Mouse (Mus musculus) CH12.LX (cell line): ENCODE results near the gene Necab3. TPM values are rescaled to one million over a fixed set of nuclear protein-coding genes. Genes with fewer than 3 reads are reported as not detected.

Experiments
- DNase-seq: peaks from one replicate; pipeline ENCODE4 v3.0.0-alpha.2; 2013; ENCODE audit errors: extremely low read depth
- H3K27ac ChIP-seq: 2 replicates; pipeline ENCODE4 v1.5.1; 2012; ENCODE audit warnings: low read depth, mild to moderate bottlenecking, control low read depth, moderate library complexity; ENCODE audit not compliant: insufficient read depth
- H3K27me3 ChIP-seq: replicated peaks from 2 replicates; pipeline ENCODE3; 2012; ENCODE audit warnings: inconsistent platforms
- H3K36me3 ChIP-seq, 2 experiments: replicated peaks in 1 of 2; 2 replicates each; pipeline versions ENCODE3 to v1.6.1; 2012; ENCODE audit warnings: inconsistent platforms in 1 of 2, low read length in 1 of 2, mild to moderate bottlenecking in 1 of 2, mixed read lengths in 1 of 2, moderate library complexity in 1 of 2; ENCODE audit not compliant: control insufficient read depth in 1 of 2, insufficient read depth in 1 of 2
- H3K4me1 ChIP-seq, 2 experiments: 2 replicates each; pipeline ENCODE4 v1.6.1; 2012; ENCODE audit warnings: inconsistent platforms in 1 of 2, moderate library complexity in 1 of 2; ENCODE audit not compliant: insufficient read depth in 2 of 2, control insufficient read depth in 1 of 2
- H3K4me2 ChIP-seq: 2 replicates; pipeline ENCODE4 v1.6.1; 2012; ENCODE audit warnings: low read depth, mild to moderate bottlenecking, control low read depth; ENCODE audit not compliant: poor library complexity, insufficient read depth, severe bottlenecking
- H3K4me3 ChIP-seq, 3 experiments: fragments of 150-350 bp in 1 of 3; sonication (generic) in 1 of 3; replicated peaks in 1 of 3; 2 replicates each; pipeline versions ENCODE3 to v1.5.1; 2011 to 2012; ENCODE audit warnings: low read depth in 2 of 3, low read length in 2 of 3, mild to moderate bottlenecking in 2 of 3, moderate library complexity in 2 of 3, control low read depth in 1 of 3, improper control_type of control experiment in 1 of 3, inconsistent platforms in 1 of 3, mixed read lengths in 1 of 3; ENCODE audit not compliant: poor library complexity in 1 of 3
- H3K79me2 ChIP-seq: replicated peaks from 2 replicates; pipeline ENCODE4 v1.6.1; 2012; ENCODE audit warnings: mild to moderate bottlenecking, moderate library complexity; ENCODE audit not compliant: control insufficient read depth, poor library complexity, insufficient read depth, severe bottlenecking; ENCODE audit errors: extremely low read depth
- H3K9ac ChIP-seq: 2 replicates; pipeline ENCODE4 v1.6.1; 2012; ENCODE audit warnings: low read depth, mild to moderate bottlenecking, control low read depth, moderate library complexity; ENCODE audit not compliant: insufficient read depth
- H3K9me3 ChIP-seq: replicated peaks from 2 replicates; pipeline ENCODE3; 2012; ENCODE audit warnings: low read length, inconsistent platforms, mixed read lengths
- BHLHE40 ChIP-seq: IDR thresholded peaks from 2 replicates; pipeline ENCODE4 v1.6.1; 2011; ENCODE audit warnings: mild to moderate bottlenecking, low read depth, low read length, improper control_type of control experiment
- CTCF ChIP-seq, 2 experiments: IDR thresholded peaks in 1 of 2; conservative IDR thresholded peaks in 1 of 2; 2 replicates each; pipeline ENCODE4 v1.5.1; 2011 to 2012; ENCODE audit warnings: low read depth in 2 of 2, low read length in 2 of 2, improper control_type of control experiment in 1 of 2, inconsistent platforms in 1 of 2, mild to moderate bottlenecking in 1 of 2, moderate library complexity in 1 of 2
- EP300 ChIP-seq: IDR thresholded peaks from 2 replicates; pipeline ENCODE4 v1.6.1; 2011; ENCODE audit warnings: low read length, improper control_type of control experiment
- ETS1 ChIP-seq: conservative IDR thresholded peaks from 2 replicates; pipeline ENCODE4 v1.6.1; 2012; ENCODE audit warnings: low read depth, mild to moderate bottlenecking, inconsistent platforms, low read length, improper control_type of control experiment, moderate library complexity
- HCFC1 ChIP-seq: IDR thresholded peaks from 2 replicates; pipeline ENCODE4 v1.6.1; 2012; ENCODE audit warnings: low read depth, mild to moderate bottlenecking, inconsistent platforms, low read length, improper control_type of control experiment
- JUND ChIP-seq: conservative IDR thresholded peaks from 2 replicates; pipeline ENCODE4 v1.6.1; 2011; ENCODE audit warnings: low read depth, low read length, improper control_type of control experiment
- KAT2A ChIP-seq: IDR thresholded peaks from 2 replicates; pipeline ENCODE4 v1.6.1; 2012; ENCODE audit warnings: low read length, improper control_type of control experiment, inconsistent platforms; ENCODE audit not compliant: insufficient replicate concordance
- MAFK ChIP-seq: IDR thresholded peaks from 2 replicates; pipeline ENCODE4 v1.6.1; 2011; ENCODE audit warnings: low read length, improper control_type of control experiment; ENCODE audit not compliant: insufficient replicate concordance
- MAX ChIP-seq: IDR thresholded peaks from 2 replicates; pipeline ENCODE4 v1.6.1; 2011; ENCODE audit warnings: low read length, improper control_type of control experiment
- MAZ ChIP-seq: IDR thresholded peaks from 2 replicates; pipeline ENCODE4 v1.6.1; 2012; ENCODE audit warnings: low read depth, mild to moderate bottlenecking, inconsistent platforms, low read length, improper control_type of control experiment, moderate library complexity
- MEF2A ChIP-seq: IDR thresholded peaks from 2 replicates; pipeline ENCODE4 v1.6.1; 2014; ENCODE audit warnings: low read depth, mild to moderate bottlenecking, inconsistent platforms, low read length, improper control_type of control experiment, borderline replicate concordance
- MYC ChIP-seq: IDR thresholded peaks from 2 replicates; pipeline ENCODE4 v1.6.1; 2011; ENCODE audit warnings: low read depth, mild to moderate bottlenecking, improper control_type of control experiment, low read length
- PAX5 ChIP-seq: IDR thresholded peaks from 2 replicates; pipeline ENCODE4 v1.6.1; 2012; ENCODE audit warnings: low read length, inconsistent platforms, mixed read lengths
- POLR2AphosphoS2 ChIP-seq: IDR thresholded peaks from 2 replicates; pipeline ENCODE4 v1.6.1; 2011; ENCODE audit warnings: low read depth, low read length, improper control_type of control experiment
- RAD21 ChIP-seq: IDR thresholded peaks from 2 replicates; pipeline ENCODE4 v1.6.1; 2011; ENCODE audit warnings: low read depth, mild to moderate bottlenecking, low read length, improper control_type of control experiment, moderate library complexity
- SMC3 ChIP-seq: IDR thresholded peaks from 2 replicates; pipeline ENCODE4 v1.6.1; 2011; ENCODE audit warnings: low read depth, low read length, improper control_type of control experiment
- TCF12 ChIP-seq: IDR thresholded peaks from 2 replicates; pipeline ENCODE4 v1.6.1; 2014; ENCODE audit warnings: low read depth, mild to moderate bottlenecking, inconsistent platforms, low read length, improper control_type of control experiment
- USF2 ChIP-seq: conservative IDR thresholded peaks from 2 replicates; pipeline ENCODE4 v1.6.1; 2011; ENCODE audit warnings: low read depth, low read length, improper control_type of control experiment
- ZC3H11A ChIP-seq: IDR thresholded peaks from 2 replicates; pipeline ENCODE4 v1.6.1; 2012; ENCODE audit warnings: low read depth, mild to moderate bottlenecking, inconsistent platforms, low read length, improper control_type of control experiment
- ZKSCAN1 ChIP-seq: IDR thresholded peaks from 2 replicates; pipeline ENCODE4 v1.6.1; 2012; ENCODE audit warnings: low read depth, inconsistent platforms, low read length, improper control_type of control experiment, borderline replicate concordance
- dilution Hi-C: fragments of 300-500 bp; cut with MboI; formaldehyde crosslinking; loops from 2 replicates; pipeline ENCODE4 v1.14.3; 2020; ENCODE audit warnings: low sequenced_read_pairs; ENCODE audit not compliant: extremely low pct_unique_long_range_greater_than_20kb, extremely low pct_ligation_motif_present
- in situ Hi-C: fragments of 300-500 bp; cut with MboI; formaldehyde crosslinking; loops from 3 replicates; pipeline ENCODE4 v1.14.3; 2019; ENCODE audit warnings: low sequenced_read_pairs, low pct_ligation_motif_present, low pct_unique_long_range_greater_than_20kb, mixed read lengths
- polyA plus RNA-seq: library from polyadenylated mRNA; unstranded; fragments of >175 nt; gene quantifications from 2 replicates; pipeline ENCODE4 v1.2.1, GENCODE M21; 2012; ENCODE audit warnings: low read depth; ENCODE audit not compliant: insufficient read length
- total RNA-seq, 2 experiments: library from RNA; depleted of rRNA; stranded (reverse); fragments of 300-350 nt in 1 of 2; fragments of >200 nt in 1 of 2; gene quantifications; 2 replicates each; pipeline ENCODE4 v1.2.3; 2012 to 2014

The Necab3 gene
- total and polyA plus RNA-seq, 3 experiments: 0.87 to 2.8 (median 1.6) TPM

DNA sequence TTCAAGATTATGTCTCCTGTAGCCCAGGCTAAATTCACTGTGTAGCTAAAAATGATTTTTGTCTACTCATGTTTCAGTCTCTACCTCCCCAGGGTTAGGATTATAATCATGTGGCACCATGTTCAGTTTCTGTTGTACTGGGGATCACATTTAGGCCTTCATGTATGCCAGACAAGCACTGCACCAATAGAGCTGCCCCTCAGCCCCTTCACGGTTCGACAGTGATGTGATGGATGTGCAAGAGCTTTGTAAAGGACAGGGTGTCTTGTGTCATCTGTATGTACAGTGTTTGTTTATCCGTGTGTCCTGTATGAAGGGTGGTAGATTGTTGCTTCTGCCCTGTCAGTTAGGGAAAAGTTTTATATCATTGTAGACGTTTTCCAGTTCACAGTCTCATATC, 50.2 kb downstream of the Necab3 start:
- no peak overlapping the region for H3K4me3 ChIP-seq
- H3K4me1 ChIP-seq: peaks cover 4 to 10% of the 10 kb centered on the region in 2 experiments
- H3K27ac ChIP-seq: no peak overlapping the region
- dilution Hi-C loops (no loop called here), in situ Hi-C loops (no loop called here)
- H3K4me2 ChIP-seq: no peak overlapping the region
- no peak overlapping the region for H3K9ac ChIP-seq
- peaks cover 26 to 64% of the 10 kb centered on the region in 2 experiments for H3K36me3 ChIP-seq
- no peaks in the 10 kb centered on the region for H3K9me3 ChIP-seq
- H3K79me2 ChIP-seq: no peaks in the 10 kb centered on the region; the same call in 1 of the 2 replicates
- DNase-seq: no peak
- TF ChIP-seq BHLHE40: no peak
- no peaks in the 10 kb centered on the region for H3K27me3 ChIP-seq

DNA sequence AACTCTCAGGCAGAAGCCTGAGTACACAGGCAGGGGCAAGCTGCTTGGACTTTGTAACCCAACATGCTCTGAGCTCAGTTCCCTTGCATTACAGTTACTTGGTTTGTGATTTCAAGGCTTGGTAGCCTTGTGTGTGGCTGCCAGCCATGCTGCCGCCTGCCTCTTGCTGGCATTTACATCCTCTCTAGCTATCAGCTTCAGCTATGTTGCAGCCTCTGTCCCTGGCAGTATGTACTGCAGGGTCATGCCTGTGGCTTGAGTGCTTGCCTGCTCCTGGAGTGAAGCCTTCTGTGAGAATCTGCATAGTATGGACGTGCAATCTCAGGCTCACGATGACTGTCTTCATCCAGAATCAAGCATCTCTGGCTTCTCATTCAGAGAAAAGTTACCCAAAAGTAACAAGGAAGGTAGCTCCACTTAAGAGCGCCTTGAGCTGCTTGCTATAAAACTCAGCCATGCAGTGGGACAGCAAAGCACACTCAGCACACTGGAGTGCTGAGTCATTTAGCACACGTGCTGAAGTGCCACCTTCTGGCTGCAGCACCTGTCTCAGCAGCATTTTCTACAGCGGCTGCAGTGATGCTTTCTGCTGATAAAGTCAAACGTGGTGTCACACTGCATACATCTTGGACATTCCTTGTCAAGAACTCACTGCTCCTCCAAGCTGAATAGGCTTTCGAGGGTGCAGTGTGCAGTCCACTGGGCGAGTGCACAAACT, 51.0 kb downstream of the Necab3 start:
- dilution Hi-C loops: no loop called here
- in situ Hi-C loops: no loop called here
- Histone ChIP-seq H3K27ac (no peak overlapping the region), H3K9ac (no peak overlapping the region), H3K4me3 (no peak overlapping the region), H3K4me1 (peaks cover 4 to 10% of the 10 kb centered on the region in 2 experiments), H3K9me3 (no peaks in the 10 kb centered on the region), H3K27me3 (no peaks in the 10 kb centered on the region), H3K4me2 (no peak overlapping the region)
- TF ChIP-seq MEF2A (no peak), POLR2AphosphoS2 (no peak), MAFK (peak; percentile 84), CTCF (conservative IDR thresholded peaks at IDR 0.05 in 1 of 2, IDR thresholded peaks at IDR 0.05 in 1 of 2; ENCODE audit: low read depth in 2 of 2, low read length in 2 of 2) (peak in 1 of 2 experiments; percentile 49; a peak in 2 of 4 replicates), SMC3 (peak; percentile 56), KAT2A (no peak), ZC3H11A (no peak), BHLHE40 (peak; percentile 65), MYC (0 out of 2 replicates have a peak, but pooled peaks have one; percentile 44), RAD21 (peak; percentile 28), PAX5 (no peak), JUND (no peak)
- TF ChIP-seq, all 38 proteins: peak for 6
- Histone ChIP-seq H3K36me3 (peaks cover 26 to 68% of the 10 kb centered on the region in 2 experiments), H3K79me2 (no peaks in the 10 kb centered on the region; the same call in 1 of the 2 replicates)
- peak; percentile 29 for DNase-seq

DNA sequence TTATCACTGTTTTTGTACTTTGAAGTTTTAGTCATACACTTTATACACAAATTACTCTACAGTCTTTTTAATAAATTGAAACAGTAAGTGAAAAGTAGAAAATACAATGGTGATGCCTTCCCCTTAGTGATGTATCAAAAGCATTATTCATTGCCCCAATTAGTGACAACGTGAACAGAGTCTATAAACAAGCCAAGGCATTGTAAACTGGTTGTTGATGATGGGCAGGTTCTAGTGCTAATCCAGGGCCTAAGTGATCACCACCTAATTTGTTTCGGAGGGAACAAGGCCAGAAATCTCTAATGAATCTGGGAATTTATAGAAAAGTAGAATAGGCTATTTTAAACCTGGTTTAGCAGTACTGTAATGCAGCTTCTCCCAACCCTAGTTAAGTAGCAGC, 51.6 kb downstream of the Necab3 start:
- dilution Hi-C loops: no loop called here
- no peak overlapping the region for H3K4me2 ChIP-seq
- H3K79me2 ChIP-seq: no peaks in the 10 kb centered on the region; the same call in 1 of the 2 replicates
- no peak overlapping the region for H3K9ac ChIP-seq
- TF ChIP-seq ETS1 (no peak), MAZ (no peak), HCFC1 (no peak), KAT2A (no peak), JUND (no peak), MAX (no peak), ZKSCAN1 (no peak), USF2 (no peak), TCF12 (no peak), EP300 (no peak)
- TF ChIP-seq, all 38 proteins: peak for 0
- Histone ChIP-seq H3K4me3 (no peak overlapping the region), H3K36me3 (peaks cover 26 to 61% of the 10 kb centered on the region in 2 experiments), H3K27ac (no peak overlapping the region), H3K4me1 (peaks cover 4 to 13% of the 10 kb centered on the region in 2 experiments), H3K27me3 (no peaks in the 10 kb centered on the region), H3K9me3 (no peaks in the 10 kb centered on the region)
- in situ Hi-C loops: no loop called here
- DNase-seq: no peak
